In the genomic region with DNA sequence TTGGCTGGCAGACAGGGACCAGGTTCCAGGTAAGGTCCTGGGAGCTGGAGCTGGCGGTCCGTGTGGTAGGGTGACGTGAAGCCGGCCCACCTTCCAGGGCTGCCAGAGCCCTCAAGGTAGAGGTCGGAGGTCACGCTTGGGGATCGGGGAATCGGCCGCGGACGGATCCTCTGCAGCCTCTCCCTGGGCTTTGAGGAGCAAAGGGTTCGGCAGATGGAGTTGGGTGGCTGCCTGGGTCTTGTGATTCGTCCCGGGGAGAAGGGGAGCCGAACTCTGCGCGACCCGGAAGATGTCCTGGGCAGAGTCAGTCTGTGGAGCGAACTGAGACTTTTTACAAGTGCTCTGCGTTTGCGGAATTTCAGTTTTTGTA, we compare ENCODE assay signal across 8 mouse cellular contexts. TPM values are rescaled to one million over a fixed set of nuclear protein-coding genes. Genes with fewer than 3 reads are reported as not detected.
DNase-seq lines count a peak whose midpoint lies in the region; ATAC-seq and TF ChIP-seq lines count a peak whose summit lies in the region.

No protein-coding gene starts in this region.

- peaks cover 3% of the 10 kb centered on the region; the same call in 1 of the 2 replicates for H3K4me1 ChIP-seq in neural tube, embryonic 11.5 days (ENCODE audit: control insufficient read depth, insufficient read depth, low read length)
- H3K4me1 ChIP-seq in intestine, postnatal 0 days (replicated peaks; ENCODE audit: control insufficient read depth, insufficient read depth, low read length) = no peaks in the 10 kb centered on the region
- H3K4me1 ChIP-seq in midbrain, postnatal 0 days (ENCODE audit: insufficient read depth, low read length) = 0 out of 2 replicates have a peak, but pooled peaks cover 4% of the 10 kb centered on the region

- peak overlapping the region; percentile 84 for H3K4me3 ChIP-seq in neural tube, embryonic 11.5 days (ENCODE audit: low read depth, low read length)
- peak overlapping the region; percentile 94 for H3K4me3 ChIP-seq in intestine, postnatal 0 days (ENCODE audit: low read depth, low read length)
- H3K4me3 ChIP-seq in midbrain, postnatal 0 days (ENCODE audit: low read depth, low read length) = peak overlapping the region; percentile 65

- peak overlapping the region; percentile 73 for H3K9ac ChIP-seq in neural tube, embryonic 11.5 days (ENCODE audit: low read length)
- peak overlapping the region; percentile 80 for H3K9ac ChIP-seq in intestine, postnatal 0 days (ENCODE audit: low read depth, low read length)
- H3K9ac ChIP-seq in midbrain, postnatal 0 days (replicated peaks; ENCODE audit: low read length, poor library complexity, severe bottlenecking) = peak overlapping the region; percentile 60

- DNase-seq in adrenal gland, postnatal 25 days = peak; percentile 45
- DNase-seq in adrenal gland, adult (ENCODE audit: inconsistent age in 2 of 2, low spot score in 1 of 2) = no peak
- DNase-seq in neural tube, embryonic 11.5 days (ENCODE audit: low spot score) = no peak
- DNase-seq in neural tube, embryonic 10.5 days (ENCODE audit: extremely low spot score, low spot score) = no peak
- no peak for DNase-seq in midbrain, postnatal 0 days (ENCODE audit: low spot score)
- no peak for DNase-seq in cerebellum, postnatal 4 days (ENCODE audit: low spot score in 2 of 2)
- no peak for DNase-seq in left cerebral cortex, postnatal 36 days (ENCODE audit: low spot score in 2 of 2)

- H3K27ac ChIP-seq in neural tube, embryonic 11.5 days (ENCODE audit: low read depth, low read length) = no peak overlapping the region
- peak overlapping the region; percentile 69 for H3K27ac ChIP-seq in intestine, postnatal 0 days (ENCODE audit: low read depth, low read length)
- H3K27ac ChIP-seq in midbrain, postnatal 0 days (ENCODE audit: low read depth, low read length) = peak overlapping the region; percentile 69

- no peaks in the 10 kb centered on the region for H3K9me3 ChIP-seq in neural tube, embryonic 11.5 days (ENCODE audit: control insufficient read depth, low read length)
- no peaks in the 10 kb centered on the region for H3K9me3 ChIP-seq in intestine, postnatal 0 days (ENCODE audit: control insufficient read depth)
- no peaks in the 10 kb centered on the region for H3K9me3 ChIP-seq in midbrain, postnatal 0 days (ENCODE audit: low read length)

- H3K4me2 ChIP-seq in neural tube, embryonic 11.5 days (ENCODE audit: low read depth) = peak overlapping the region; percentile 47
- peak overlapping the region; percentile 68 for H3K4me2 ChIP-seq in intestine, postnatal 0 days (replicated peaks; ENCODE audit: low read depth)
- H3K4me2 ChIP-seq in midbrain, postnatal 0 days (ENCODE audit: low read depth, low read length, poor library complexity, severe bottlenecking) = peak overlapping the region; percentile 65

- no peaks in the 10 kb centered on the region for H3K36me3 ChIP-seq in neural tube, embryonic 11.5 days (ENCODE audit: control insufficient read depth, insufficient read depth, low read length)
- no peaks in the 10 kb centered on the region for H3K36me3 ChIP-seq in intestine, postnatal 0 days (ENCODE audit: control insufficient read depth, insufficient read depth)
- H3K36me3 ChIP-seq in midbrain, postnatal 0 days (ENCODE audit: insufficient read depth, low read length) = no peaks in the 10 kb centered on the region

- no peak for ATAC-seq in neural tube, embryonic 11.5 days (ENCODE audit: insufficient read depth, low FRiP score, low TSS enrichment)
- peak; percentile 75 for ATAC-seq in intestine, postnatal 0 days
- peak; percentile 78 for ATAC-seq in midbrain, postnatal 0 days (ENCODE audit: low FRiP score)

- 0% methylated on average over 21 of the region's 21 CpGs for WGBS in neural tube, embryonic 11.5 days
- under 1% methylated on average over 21 of the region's 21 CpGs for WGBS in intestine, postnatal 0 days
- 0% methylated on average over 21 of the region's 21 CpGs for WGBS in midbrain, postnatal 0 days

- H3K27me3 ChIP-seq in neural tube, embryonic 11.5 days (ENCODE audit: control insufficient read depth, insufficient read depth, low read length) = no peaks in the 10 kb centered on the region
- H3K27me3 ChIP-seq in intestine, postnatal 0 days (replicated peaks; ENCODE audit: control insufficient read depth, insufficient read depth, low read length) = no peaks in the 10 kb centered on the region
- H3K27me3 ChIP-seq in midbrain, postnatal 0 days (ENCODE audit: insufficient read depth, low read length) = no peaks in the 10 kb centered on the region

- TF ChIP-seq CTCF in intestine, postnatal 0 days (IDR thresholded peaks at IDR 0.05; ENCODE audit: low read depth) = no peak
- no peak for TF ChIP-seq CTCF in midbrain, postnatal 0 days (IDR thresholded peaks at IDR 0.05)

- intact Hi-C loops in left cerebral cortex, postnatal 36 days (cut with DNase I) = no loop called here

RNA-seq across cellular contexts. Expression of a gene that starts 0.3 kb away (rescaled TPM):
- 67.6 and 73.1 TPM in 2 replicates for total RNA-seq in adrenal gland, postnatal 25 days (2021)
- polyA plus RNA-seq in neural tube, embryonic 11.5 days (2014; fragmentation: Nextera tagmentation; extraction: Ambion mirVana) = 54.9 and 58.4 TPM in 2 replicates
- 37.1 and 38.3 TPM in 2 replicates for polyA plus RNA-seq in intestine, postnatal 0 days (2015; fragmentation: Nextera tagmentation; extraction: Ambion mirVana)
- 32.2 and 43.2 TPM in 2 replicates for total RNA-seq in midbrain, postnatal 0 days (2014; rRNA removed)
- 33.2 and 35.8 TPM in 2 replicates for polyA plus RNA-seq in midbrain, postnatal 0 days (2015; fragmentation: Nextera tagmentation; extraction: Ambion mirVana)
- 10 to 100 TPM; 42.0 to 45.0 TPM for total RNA-seq in left cerebral cortex, postnatal 36 days (2021)
